Mouse (Mus musculus) testis, adult 2 months (tissue): ENCODE measurements around the gene Retn.

Experiments used
- CTCF ChIP-seq: fragments of 200-500 bp; IDR thresholded peaks from 2 replicates; pipeline ENCODE4 v1.5.1; 2012; ENCODE audit warnings: low read depth, mild to moderate bottlenecking, inconsistent platforms, low read length, moderate library complexity; ENCODE audit not compliant: control insufficient read depth, insufficient read depth, insufficient replicate concordance
- POLR2A ChIP-seq: fragments of 200-500 bp; IDR thresholded peaks from 2 replicates; pipeline ENCODE4 v1.6.1; 2012; ENCODE audit warnings: low read depth, mild to moderate bottlenecking, inconsistent platforms, low read length, moderate library complexity; ENCODE audit not compliant: control insufficient read depth

DNA sequence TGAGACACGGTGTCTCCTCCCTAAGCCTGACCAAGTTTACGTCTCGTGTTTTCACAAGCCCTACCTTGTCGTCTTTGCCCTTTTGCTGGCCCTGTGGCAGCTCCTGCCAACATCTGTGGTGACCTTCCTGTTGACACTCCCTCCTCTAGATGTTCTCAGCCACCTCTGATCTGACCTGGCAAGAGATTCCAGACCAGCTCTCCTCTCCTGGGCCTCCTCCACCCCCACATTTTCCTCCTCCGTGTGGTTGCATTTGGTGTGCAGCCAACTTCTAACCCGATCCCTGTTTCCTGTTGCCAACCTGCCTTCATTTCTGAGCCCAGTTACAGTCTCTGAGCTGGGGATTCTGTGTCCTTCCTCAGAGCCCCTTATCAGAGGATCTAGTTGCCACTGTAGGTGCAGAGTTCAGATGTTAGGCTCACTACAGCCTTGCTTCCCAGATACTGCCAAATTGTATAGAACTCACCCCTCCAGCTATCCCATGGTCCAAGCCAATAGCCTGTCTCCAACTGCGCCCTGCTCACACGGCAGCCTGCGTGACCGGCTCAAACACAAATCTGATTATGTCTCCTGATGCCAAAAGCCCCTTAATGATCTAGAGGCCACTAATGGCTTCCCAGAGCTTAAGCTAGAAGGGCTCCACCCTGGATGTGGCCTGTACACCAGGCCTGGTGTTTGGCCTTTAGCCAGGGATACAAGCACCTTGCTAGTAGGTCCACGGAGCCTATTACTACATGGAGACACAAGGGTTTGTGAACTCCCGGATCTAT lies 46.3 kb upstream of the Retn start:
- TF ChIP-seq CTCF (no peak), POLR2A (no peak)
